Mouse (Mus musculus) cerebellum, adult 11-12 months (tissue): Measurements from ENCODE around the gene Ifngr2.
A peak's percentile ranks its signal among the peaks of the same experiment; 100 is the strongest.

Experiments used
- DNase-seq: peaks from one replicate; pipeline ENCODE4 v3.0.0; 2022

The Ifngr2 gene

GRCm38 (mm10) chr16:91537065-91537464 is 9.8 kb upstream of the Ifngr2 start:
- no peak for DNase-seq

- no peak for DNase-seq
Measured at GRCm38 (mm10) chr16:91538051-91538450, 8.8 kb upstream of the Ifngr2 start.

- DNase-seq = no peak
Measured at GRCm38 (mm10) chr16:91538513-91538912, 8.4 kb upstream of the Ifngr2 start.

GRCm38 (mm10) chr16:91541573-91542081 is 5.2 kb upstream of the Ifngr2 start:
- no peak for DNase-seq

GRCm38 (mm10) chr16:91543619-91544018 is 3.3 kb upstream of the Ifngr2 start:
- DNase-seq = no peak

GRCm38 (mm10) chr16:91545597-91546281 is 1.1 kb upstream of the Ifngr2 start:
- no peak for DNase-seq

- DNase-seq = peak; percentile 34
Measured at GRCm38 (mm10) chr16:91546391-91546835, 459 bp upstream of the Ifngr2 start.

GRCm38 (mm10) chr16:91547974-91548373 is 1.1 kb downstream of the Ifngr2 start:
- no peak for DNase-seq

- no peak for DNase-seq
Measured at GRCm38 (mm10) chr16:91548586-91548985, 1.7 kb downstream of the Ifngr2 start.

- no peak for DNase-seq
Measured at GRCm38 (mm10) chr16:91548996-91549395, 2.1 kb downstream of the Ifngr2 start.

GRCm38 (mm10) chr16:91549616-91550015 is 2.7 kb downstream of the Ifngr2 start:
- DNase-seq = no peak

GRCm38 (mm10) chr16:91551081-91551524 is 4.2 kb downstream of the Ifngr2 start:
- no peak for DNase-seq

- DNase-seq = no peak
Measured at GRCm38 (mm10) chr16:91552072-91552471, 5.2 kb downstream of the Ifngr2 start.

GRCm38 (mm10) chr16:91553625-91554024 is 6.8 kb downstream of the Ifngr2 start:
- no peak for DNase-seq

- DNase-seq = no peak
Measured at GRCm38 (mm10) chr16:91555017-91555605, 8.2 kb downstream of the Ifngr2 start.

- DNase-seq = no peak
Measured at GRCm38 (mm10) chr16:91556659-91557058, 9.8 kb downstream of the Ifngr2 start.

GRCm38 (mm10) chr16:91557214-91557613 is 10.3 kb downstream of the Ifngr2 start:
- DNase-seq = no peak

- DNase-seq = no peak
Measured at GRCm38 (mm10) chr16:91557693-91558092, 10.8 kb downstream of the Ifngr2 start.

GRCm38 (mm10) chr16:91561099-91561498 is 14.2 kb downstream of the Ifngr2 start:
- peak; percentile 25 for DNase-seq

GRCm38 (mm10) chr16:91561541-91562457 is 14.9 kb downstream of the Ifngr2 start:
- DNase-seq = no peak

GRCm38 (mm10) chr16:91564580-91565291 is 17.9 kb downstream of the Ifngr2 start:
- no peak for DNase-seq

- no peak for DNase-seq
Measured at GRCm38 (mm10) chr16:91565292-91565951, 18.6 kb downstream of the Ifngr2 start.
